Mouse (Mus musculus): ENCODE measurements around the gene Unc93b1.

The Unc93b1 gene

DNA sequence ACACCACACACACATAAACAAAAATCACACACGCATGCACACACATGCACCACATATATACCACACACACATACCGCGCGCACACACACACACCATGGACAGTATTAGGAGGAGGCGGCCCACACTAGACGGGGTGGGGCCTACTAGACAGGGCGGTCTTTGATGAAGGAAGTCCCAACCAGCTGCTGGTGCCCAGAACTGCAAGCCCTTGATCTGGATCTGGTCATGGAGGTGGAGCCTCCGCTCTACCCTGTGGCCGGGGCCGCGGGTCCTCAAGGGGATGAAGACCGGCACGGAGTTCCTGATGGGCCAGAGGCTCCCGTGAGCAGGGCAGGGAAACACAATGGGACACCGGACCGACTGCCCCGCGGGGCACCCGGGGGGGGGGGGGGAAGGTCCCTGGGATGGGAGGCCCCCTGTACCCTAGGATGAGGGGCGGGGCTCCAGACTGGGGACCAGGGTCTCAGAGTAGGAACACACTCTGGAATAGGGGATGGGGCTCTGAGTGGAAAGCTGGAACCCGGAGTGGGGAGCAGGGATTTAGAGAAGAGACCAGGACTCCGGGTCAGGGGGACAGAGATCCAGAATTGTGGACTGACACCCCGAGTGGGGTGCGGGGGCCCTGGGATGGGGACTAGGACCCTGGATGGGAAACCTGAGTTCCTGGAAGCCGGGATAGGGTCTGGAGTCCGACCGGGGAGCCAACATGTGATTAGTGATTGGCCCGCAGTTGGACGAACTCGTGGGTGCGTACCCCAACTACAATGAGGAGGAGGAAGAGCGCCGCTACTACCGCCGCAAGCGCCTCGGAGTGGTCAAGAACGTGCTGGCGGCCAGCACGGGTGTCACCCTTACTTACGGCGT is at the start of gene Unc93b1:
Unc93b1 (plus strand) TSS at position 155 of the 864 bp plus-strand sequence.
- DNase-seq, result peak; percentile 79

DNA sequence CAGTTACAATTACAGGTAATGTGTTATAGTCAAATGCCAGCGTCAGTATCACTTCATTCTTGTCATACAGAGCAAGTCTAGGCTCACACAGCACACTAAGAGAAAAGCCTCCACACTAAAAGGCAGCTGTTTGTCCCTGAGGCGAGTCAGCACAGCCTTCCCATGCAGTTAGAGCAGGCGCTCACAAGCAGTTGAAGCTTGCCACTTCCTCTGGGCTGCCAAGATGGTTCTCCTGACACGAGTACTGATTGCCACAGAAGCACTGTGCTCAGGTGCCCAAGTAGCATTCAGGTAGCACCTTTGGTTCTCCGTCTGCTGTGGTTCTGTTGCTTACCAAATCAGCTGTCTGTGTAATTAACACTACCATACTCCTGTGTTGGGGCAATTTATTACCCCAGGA is 45.9 kb upstream of the Unc93b1 start:
- DNase-seq, result no peak

DNA sequence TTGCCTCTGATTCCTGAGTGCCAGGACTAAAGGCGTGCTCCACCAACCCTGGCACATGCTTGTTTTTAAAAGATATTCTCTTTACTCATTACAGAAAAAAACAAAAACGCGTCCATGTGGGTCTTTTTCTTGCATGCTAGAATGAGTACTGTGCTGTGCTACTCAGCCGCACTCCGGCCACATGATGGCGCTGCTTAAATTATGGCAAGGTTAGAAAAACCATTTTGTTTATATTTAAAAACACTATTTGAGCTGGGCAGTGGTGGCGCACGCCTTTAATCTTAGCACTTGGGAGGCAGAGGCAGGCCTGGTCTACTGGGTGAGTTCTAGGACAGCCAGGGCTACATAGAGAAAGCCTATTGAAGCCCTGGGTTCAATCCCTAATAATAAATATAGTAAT is 44.8 kb upstream of the Unc93b1 start:
- no peak for DNase-seq

DNA sequence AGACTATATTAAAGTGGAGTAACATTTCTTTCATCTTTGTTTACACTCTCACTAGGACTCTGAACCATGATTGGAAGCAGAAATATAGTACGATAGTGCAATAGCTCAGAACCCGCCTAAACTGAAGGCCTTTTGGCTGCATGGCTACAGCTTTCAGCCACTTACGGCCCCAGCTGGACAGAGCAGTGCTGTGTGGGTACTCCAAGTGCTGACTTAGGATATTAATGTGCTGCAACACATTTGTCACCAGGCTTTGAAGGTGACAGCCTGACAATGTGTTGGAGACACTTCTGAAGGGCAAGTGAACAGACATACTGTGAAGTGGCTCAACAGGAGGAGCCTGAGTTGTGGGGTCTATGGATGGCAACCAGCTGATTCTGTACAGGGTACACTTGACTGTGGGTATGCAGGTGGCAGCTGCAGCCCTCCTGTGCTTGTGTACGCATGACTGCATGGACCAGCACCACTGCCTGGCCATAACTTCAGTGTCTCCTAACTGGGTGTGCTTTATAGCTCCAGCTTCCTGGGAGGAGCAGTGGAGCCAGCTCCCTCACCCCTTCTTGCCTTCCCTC is 41.4 kb upstream of the Unc93b1 start:
- DNase-seq, result no peak

DNA sequence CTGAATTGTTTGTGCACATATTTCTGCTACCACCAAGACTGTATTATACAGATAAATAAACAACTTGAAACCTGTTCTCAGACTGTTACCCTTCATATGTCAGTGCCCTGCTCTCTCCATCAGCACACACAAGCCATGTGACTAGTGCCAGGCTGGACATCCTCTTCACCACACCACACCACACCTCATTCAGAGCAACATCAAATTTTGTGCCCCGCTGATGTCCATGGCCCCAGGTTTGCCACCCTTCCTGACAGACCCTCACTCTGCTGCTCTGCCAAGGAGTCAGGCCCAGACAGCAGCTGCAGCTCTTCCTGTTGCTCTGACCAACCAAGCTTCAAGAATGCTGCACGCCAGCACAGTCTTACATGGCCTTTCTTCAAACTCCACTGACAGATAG is 40.7 kb upstream of the Unc93b1 start:
- DNase-seq, result no peak

DNA sequence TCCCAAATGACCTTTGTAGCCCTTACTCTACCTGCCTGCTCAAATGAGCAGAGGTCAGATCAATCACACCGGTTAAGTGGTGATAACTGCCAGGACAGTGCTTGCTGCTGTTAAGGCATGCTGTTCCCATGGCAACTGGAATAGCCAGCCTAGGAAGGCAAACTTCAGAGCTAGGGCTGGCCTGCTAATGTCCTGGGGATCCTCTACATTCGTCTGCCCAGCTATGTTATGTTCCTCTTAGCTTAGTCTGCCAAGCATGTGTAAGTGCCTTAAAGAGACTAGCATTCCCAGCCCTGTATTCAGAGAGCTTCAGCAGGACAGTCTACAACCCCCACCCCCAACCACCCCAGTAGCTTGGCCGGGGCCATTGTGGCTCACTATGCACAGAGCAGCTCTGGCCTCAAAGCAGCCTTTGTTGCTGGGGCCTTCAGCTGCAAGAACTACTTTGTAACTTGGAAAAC is 39.8 kb upstream of the Unc93b1 start:
- no peak for DNase-seq

DNA sequence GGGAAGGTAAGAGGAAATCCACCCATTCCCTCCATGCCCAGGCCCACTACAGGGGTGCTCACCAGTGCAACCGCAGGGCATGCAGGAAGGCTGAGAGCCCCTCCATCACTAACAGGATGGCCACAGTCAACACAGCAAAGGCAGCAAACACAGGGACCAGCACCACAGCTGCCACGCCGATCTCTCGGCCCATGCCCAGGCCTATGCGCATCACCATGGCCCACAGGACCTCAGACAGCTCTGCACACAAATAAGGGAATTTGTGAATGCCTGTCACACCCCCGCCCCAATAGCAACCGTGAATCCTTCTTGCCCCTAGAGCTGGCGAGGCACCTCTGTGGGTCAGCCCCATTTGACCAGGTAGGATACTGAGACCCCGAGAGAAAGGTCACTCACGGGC is 38.8 kb upstream of the Unc93b1 start:
- no peak for DNase-seq

DNA sequence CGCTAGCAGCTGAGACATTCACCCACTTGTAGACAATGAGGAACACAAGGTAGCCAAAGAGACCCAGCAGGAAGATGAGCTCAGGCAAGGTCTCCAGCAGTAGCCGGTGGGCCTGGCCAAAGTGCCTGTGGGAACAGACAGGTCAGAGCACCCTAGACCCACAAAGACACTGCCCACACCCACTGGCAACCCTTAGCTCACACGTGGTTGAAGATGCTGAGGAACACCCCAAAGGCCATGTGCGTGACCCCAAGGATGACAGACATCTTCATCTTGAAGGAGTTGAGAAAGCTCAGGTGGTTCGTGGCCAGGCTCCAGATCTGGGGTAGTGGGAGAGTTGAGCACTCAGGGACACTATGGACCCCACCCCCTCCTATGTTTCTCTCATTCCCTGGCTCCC is 37.4 kb upstream of the Unc93b1 start:
- DNase-seq, result no peak

DNA sequence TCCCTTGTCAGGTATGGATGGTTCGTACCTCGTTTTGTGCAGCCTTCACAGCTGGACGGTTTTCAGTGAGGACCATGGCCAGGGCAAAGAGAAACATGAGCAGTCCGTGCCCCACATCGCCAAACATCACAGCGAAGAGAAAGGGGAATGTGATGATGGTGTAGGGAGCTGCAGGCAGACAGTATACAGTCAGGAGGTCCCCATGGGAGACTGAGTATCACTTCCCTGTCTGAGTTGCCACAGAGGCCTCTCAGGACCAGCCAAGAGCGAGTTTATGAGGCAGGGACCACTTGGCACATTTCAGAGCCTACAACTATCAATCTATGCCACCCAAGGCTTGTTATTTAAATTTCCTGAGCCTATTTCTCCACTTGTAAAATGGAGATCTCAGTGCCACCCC is 36.0 kb upstream of the Unc93b1 start:
- no peak for DNase-seq

DNA sequence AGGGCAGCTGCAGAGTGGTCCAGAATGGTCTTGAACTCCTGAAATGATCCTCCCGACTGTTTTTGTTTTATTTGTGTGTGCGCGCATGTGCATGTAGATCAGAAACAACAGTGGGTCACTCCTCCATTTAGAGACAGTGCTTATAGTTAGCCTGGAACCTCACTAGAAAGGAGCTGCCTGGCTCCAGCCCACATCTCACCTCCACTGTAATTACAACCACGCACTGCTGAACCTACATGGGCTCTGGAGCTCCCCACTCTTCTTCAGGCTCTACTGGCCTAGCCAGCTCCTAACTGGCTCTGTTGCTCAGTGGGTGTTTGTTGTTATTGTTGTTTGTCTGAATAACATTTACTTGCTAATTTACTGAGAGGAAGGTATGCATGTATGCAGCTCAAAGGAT is 35.4 kb upstream of the Unc93b1 start:
- DNase-seq, result no peak

DNA sequence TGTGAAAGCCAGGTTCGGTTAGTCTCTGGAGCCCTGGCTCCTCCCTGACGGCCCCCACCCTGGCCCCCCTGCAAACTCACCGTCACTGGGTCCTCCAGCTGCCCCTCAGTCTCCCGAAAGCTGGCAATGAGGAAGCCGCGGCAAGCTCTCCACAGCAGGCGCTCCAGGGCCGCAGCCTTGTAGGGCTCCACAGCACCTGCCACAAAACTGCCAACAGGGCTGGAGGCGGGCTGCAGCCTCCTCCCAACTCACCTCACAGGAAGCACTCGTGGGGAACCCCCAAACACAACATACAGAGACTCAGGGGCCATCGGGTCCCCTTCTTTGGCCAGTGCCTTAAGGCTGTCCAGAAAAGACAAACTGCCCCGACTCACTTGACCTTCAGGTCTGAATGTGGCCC is 32.0 kb upstream of the Unc93b1 start:
- no peak for DNase-seq

DNA sequence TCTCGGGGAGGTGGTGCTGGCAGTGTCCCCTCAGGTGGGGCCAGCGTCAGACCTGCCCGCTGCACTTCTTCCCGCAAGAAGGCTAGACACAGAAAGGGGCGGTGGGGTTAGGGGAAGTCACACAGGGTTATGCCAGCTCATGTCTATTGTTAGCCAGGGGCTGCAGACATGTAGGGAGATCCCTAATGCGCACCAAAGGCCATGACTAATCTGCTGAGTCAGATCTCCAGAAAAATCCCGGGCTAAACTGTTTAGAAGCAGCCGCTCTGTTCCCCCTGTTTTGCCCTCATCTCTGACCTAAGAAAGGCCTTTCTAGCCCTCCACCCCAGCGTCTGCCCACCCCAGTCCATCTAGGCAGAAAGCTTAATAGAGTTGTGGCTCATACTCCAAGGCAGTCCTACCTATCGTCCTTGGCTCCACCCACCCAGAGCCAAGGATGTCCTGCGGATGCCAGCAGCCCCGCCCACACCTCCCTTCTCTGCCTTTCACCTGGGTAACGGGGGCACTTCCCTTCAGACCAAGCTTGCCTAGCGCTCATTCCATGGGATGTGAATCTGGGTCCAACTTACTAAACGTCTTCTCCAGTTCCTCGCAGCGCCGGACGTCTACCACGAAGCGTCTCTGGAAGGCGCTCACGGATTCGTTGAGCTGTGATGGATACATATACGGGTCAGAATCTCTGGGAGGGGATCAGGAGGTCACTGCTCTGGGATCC is 31.2 kb upstream of the Unc93b1 start:
- no peak for DNase-seq

DNA sequence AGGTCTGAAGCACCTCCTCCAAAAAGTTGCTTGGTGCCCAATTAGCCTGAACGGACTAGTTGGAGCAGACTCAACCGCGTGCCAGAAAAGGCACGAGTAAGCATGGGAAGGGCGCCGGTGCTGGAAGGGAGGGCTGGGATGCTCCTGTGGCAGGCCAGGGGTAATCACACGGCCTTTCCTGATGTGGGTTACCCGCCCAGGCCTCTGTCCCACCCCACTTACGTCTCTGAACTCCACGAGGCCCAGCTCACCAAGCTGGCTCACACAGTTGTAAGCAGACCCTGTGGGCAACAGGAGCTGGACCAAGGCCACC is 30.7 kb upstream of the Unc93b1 start:
- DNase-seq, result no peak

DNA sequence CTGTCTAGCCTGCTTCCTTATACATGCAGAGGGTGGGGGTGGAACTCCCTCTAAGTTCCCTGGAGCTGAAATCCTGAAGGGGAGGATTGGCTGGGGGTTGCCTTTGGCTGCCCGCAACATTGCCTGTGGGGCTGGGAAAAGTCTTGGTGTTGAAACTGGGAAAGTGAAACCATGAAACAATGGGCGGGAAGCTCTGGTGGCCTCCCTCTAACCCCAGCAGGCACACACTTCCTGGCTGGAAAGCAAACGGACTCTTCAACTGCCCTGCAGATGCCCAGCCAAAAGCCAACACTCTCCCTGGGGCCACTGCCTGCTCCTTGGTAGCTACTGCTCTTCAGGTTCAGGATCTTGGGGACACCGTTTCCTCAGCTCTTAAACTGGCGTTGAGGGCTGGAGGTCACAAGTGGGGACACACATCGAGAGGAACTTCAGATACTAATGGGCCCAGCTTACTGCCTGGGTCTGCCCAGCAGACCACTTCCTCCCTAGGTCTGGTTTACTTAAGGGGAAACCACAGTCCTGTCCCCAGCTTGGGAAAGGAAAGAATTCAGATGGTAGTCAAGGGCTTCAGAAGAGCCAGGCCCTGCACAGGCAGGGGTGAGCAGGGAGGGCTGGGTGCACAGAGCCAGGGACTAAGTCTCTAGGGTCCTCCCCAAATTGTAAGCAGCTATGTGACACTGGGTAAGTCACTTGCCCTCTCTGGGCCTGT is 29.6 kb upstream of the Unc93b1 start:
- DNase-seq, result peak; percentile 61

DNA sequence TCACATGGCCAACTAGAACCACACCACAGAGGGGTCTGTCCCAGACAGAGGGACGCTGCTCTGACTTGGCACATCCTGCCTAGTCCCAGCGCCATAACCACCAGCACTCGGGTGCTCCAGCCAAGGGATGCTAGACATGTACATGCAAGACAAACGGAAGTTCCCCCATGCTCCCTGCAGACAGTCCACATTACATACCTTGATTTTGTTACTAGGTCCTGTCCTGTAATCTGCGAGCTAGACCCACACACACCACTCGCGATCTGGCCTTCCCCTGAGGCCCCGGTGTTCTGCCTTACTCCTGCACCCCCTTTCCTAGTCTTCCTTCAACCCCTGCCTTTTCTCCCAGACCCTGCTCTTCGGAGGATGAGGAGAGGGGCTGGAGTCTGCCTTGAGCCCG is 28.7 kb upstream of the Unc93b1 start:
- no peak for DNase-seq

DNA sequence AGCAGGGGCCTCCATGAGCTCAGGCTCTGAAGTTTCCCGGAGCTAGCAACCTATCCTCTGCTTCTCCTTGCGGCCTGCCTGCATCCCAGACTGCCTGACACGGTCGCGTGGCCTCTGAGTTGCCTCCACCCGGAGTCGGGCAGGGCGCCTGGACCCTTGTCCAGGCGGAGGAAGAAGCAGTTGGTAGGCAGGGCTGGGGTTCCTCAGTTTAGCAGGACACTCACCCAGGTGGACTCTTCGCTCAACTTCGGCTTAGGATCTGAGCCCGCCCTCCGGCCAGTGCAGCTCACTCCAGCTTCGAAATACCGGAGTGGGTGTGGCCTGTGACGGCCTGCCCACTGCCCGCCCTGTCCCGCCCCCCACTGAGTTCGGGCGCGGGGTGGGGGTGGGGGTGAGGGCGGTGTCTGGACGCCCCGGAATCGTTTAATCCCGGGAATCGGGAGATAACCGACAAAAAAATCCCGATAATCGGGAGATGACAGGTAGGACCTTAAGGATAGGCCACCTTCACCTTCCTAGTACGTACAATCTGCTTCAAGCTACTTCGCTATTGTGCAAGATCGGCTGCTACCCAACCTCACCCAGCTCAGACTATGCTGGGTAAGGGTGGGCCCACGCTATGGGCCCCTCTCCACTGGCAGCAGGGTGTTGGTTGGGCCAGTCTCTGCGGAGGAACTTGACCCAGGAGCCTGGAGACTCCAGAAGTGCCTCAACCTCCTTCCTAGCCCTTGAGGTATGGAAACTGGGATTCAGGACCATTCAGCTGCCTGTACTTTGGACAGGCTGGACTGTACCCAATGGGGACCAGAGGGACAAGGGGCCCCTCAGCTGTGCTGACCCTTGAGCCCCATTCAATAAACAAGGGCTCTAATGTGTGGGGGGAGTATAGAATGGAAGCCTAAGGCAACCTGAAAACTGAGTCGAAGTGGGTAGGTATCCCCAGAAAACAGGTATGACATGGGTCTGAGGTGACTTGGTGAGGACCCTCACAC is 27.9 kb upstream of the Unc93b1 start, which contains the start of gene Tcirg1:
Tcirg1 (minus strand) TSS at position 339 of the 992 bp plus-strand sequence.
- peak; percentile 93 for DNase-seq

DNA sequence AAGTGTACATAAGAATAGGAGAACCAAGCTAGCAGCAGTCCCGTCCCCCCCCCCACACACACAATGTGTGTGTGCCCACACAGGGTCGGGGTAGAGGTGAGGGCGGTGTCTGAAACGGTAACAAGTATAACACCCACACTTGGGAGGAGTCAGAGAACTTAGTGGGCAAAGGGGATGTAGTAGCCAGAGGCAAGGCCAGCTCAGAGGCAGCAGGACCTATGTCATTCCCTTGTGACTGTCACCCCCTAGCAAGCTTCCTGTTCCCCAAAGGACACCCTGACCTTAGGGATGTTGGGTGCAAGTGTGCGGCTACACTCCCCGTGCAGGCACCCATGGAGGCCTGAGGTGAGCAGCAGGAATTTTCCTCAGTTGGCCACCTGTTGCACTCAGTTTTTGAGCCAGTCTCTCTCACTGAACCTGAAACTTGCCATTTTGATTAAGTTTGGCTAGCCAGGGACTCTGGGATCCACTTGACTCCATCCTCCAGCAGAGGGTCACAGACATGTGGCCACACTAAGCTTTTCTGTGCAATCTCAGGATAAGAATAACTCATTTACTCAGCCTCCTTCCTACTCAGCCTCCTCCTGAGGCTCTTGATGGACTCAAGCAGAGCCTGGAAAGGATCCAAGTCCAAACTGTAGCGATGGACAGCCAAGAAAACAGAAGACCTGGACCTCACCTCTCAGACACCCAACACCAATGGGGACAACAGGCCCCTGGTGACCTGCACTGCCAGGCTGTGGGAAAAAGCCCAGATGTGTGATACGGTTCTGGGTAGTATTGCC is 26.9 kb upstream of the Unc93b1 start:
- no peak for DNase-seq

DNA sequence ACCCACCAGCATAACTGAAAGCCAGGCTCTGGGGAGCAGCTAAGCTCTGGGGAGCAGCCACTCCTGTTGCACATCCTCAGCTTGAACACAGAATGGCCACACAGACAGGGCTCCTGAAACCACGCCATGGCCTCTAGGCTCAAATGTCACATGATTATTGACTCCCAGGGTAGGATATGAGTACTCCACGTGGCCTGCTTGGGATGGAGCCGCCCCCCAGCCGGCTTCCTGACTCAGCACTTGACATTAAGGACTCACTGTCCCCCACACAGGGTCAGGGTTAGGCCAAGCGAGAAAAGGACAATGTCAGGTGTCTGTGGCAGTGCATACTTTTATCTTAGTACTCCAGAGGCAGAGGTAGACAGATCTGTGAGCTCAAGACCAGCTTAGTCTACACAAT is 24.8 kb upstream of the Unc93b1 start:
- DNase-seq, result no peak

DNA sequence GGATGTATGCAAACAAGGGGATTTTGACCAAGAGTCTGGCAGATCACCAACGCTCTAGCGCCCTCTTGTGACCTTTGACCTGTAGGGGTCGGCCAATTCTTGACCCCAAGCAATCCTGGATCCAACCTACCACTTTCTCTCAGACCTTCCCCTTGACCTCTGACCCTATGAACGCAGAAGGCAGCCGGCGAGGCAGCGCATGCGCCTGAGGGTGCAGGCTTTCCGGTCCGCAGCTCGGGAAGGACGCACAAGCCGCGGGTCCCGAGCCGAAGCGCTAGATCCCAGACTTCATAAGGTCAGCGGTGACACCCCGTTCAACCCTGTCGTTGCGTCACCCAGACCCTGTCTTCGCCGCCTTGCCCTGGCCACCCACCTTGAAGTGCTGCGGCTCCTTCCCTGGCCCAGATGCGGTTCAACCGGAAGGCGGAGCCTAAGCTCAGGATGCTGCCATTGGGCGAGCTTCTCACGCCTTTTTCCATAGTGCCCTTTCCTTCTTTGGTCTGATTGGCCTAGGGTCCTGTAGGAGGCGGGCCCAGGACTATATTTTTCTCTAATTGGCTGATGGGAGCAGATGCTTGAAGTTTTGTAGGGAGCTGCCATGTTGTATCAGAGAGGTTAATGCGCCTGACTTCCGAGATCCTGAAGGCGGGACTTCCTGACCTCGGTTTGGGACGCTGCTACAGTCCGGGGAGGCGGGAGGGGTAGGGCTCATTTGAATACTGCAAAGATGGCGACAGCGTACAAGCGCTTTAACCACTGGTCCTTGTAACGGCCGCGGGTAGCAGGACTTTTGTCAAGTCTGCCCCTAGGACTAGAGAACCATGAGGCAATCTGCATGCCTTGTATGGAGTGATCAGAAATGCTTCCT is 22.4 kb upstream of the Unc93b1 start, which contains the start of gene Ndufs8:
Ndufs8 (minus strand) TSS at position 438 of the 868 bp plus-strand sequence.
- peak; percentile 96 for DNase-seq

DNA sequence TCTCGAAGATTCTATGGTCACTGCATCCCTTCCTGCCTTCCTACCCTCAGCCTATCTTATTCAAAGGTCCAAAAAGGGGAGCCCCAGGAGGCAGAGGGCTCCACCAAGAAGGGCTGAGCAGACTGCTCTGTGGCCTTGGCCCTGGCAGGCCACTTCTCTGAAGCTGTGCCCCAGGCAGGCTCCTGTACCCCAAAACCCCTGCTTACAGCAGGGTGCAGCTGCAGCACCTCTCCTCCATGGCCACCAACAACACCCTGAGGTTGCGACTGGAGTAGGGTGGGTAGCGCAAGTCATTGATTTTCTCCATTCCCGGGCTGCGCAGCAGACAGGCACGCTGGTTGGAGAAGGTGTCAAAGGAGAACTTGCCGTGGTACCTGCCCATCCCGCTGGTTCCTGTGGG is 21.3 kb upstream of the Unc93b1 start:
- DNase-seq, result no peak

Measured in kidney, postnatal 14 days (tissue).